Mouse (Mus musculus) lung, postnatal 10 days (tissue): ENCODE data around the gene Ctps.
"Not testable (repeated sequence)": the region's sequence is repeated elsewhere in the genome, so short reads cannot be mapped to it uniquely, and the experiment has no call there.

Source experiments
- DNase-seq: peaks from one replicate; pipeline ENCODE4 v3.0.0; 2021

The Ctps gene

GRCm38 (mm10) chr4:120569486-120570437 lies at the start of gene Ctps:
Gene Ctps, minus strand, starts transcription at chr4:120570276.
- peak; percentile 96 for DNase-seq

GRCm38 (mm10) chr4:120616199-120617025 lies 46.3 kb upstream of the Ctps start:
- DNase-seq = no peak

- peak; percentile 26 for DNase-seq
Observed at GRCm38 (mm10) chr4:120615528-120616081, 45.5 kb upstream of the Ctps start.

GRCm38 (mm10) chr4:120614644-120615043 lies 44.6 kb upstream of the Ctps start:
- DNase-seq = no peak

- DNase-seq = peak; percentile 41
Observed at GRCm38 (mm10) chr4:120613691-120614329, 43.7 kb upstream of the Ctps start.

- no peak for DNase-seq
Observed at GRCm38 (mm10) chr4:120612304-120613080, 42.4 kb upstream of the Ctps start.

- no peak for DNase-seq
Observed at GRCm38 (mm10) chr4:120611005-120611404, 40.9 kb upstream of the Ctps start.

- DNase-seq = no peak
Observed at GRCm38 (mm10) chr4:120606941-120607340, 36.9 kb upstream of the Ctps start.

- DNase-seq = no peak
Observed at GRCm38 (mm10) chr4:120602669-120603068, 32.6 kb upstream of the Ctps start.

GRCm38 (mm10) chr4:120601774-120602173 lies 31.7 kb upstream of the Ctps start:
- no peak for DNase-seq

- DNase-seq = no peak
Observed at GRCm38 (mm10) chr4:120598922-120599321, 28.8 kb upstream of the Ctps start.

- DNase-seq = not testable (repeated sequence)
Observed at GRCm38 (mm10) chr4:120596210-120596609, 26.1 kb upstream of the Ctps start.

- DNase-seq = no peak
Observed at GRCm38 (mm10) chr4:120590973-120591372, 20.9 kb upstream of the Ctps start.

GRCm38 (mm10) chr4:120589815-120590422 lies 19.8 kb upstream of the Ctps start:
- peak; percentile 69 for DNase-seq

GRCm38 (mm10) chr4:120589070-120589469 lies 19.0 kb upstream of the Ctps start:
- DNase-seq = no peak

- DNase-seq = no peak
Observed at GRCm38 (mm10) chr4:120588445-120588844, 18.4 kb upstream of the Ctps start, which contains the start of gene Gm8439. Gene Gm8439, plus strand, starts transcription at chr4:120588745.

GRCm38 (mm10) chr4:120586986-120587385 lies 16.9 kb upstream of the Ctps start:
- DNase-seq = no peak

GRCm38 (mm10) chr4:120581711-120582110 lies 11.6 kb upstream of the Ctps start:
- no peak for DNase-seq

- no peak for DNase-seq
Observed at GRCm38 (mm10) chr4:120580894-120581293, 10.8 kb upstream of the Ctps start.

- no peak for DNase-seq
Observed at GRCm38 (mm10) chr4:120571691-120572090, 1.6 kb upstream of the Ctps start.

GRCm38 (mm10) chr4:120571070-120571464 lies 991 bp upstream of the Ctps start:
- no peak for DNase-seq
